Mouse (Mus musculus) forebrain, embryonic 10.5 days (tissue): Measurements from ENCODE around the gene Cstb. TPM values are rescaled to one million over a fixed set of nuclear protein-coding genes. Genes with fewer than 3 reads are reported as not detected.

Experiments
- DNase-seq: peaks from one replicate; pipeline ENCODE4 v3.0.0-alpha.2; 2017; ENCODE audit warnings: low spot score; ENCODE audit errors: extremely low spot score
- H3K27ac ChIP-seq: fragments of 300-500 bp; sonication (generic); 2 replicates; pipeline ENCODE4 v1.5.1; 2016; ENCODE audit warnings: mild to moderate bottlenecking
- H3K27me3 ChIP-seq: fragments of 300-500 bp; sonication (generic); 2 replicates; pipeline ENCODE4 v1.6.1; 2016; ENCODE audit warnings: mild to moderate bottlenecking; ENCODE audit not compliant: poor library complexity, severe bottlenecking
- H3K36me3 ChIP-seq: fragments of 300-500 bp; sonication (generic); replicated peaks from 2 replicates; pipeline ENCODE4 v1.6.1; 2016; ENCODE audit warnings: mild to moderate bottlenecking, moderate library complexity
- H3K4me1 ChIP-seq: fragments of 300-500 bp; sonication (generic); 2 replicates; pipeline ENCODE4 v1.6.1; 2016
- H3K4me3 ChIP-seq: fragments of 300-500 bp; sonication (generic); 2 replicates; pipeline ENCODE4 v1.5.1; 2016; ENCODE audit warnings: mild to moderate bottlenecking, moderate library complexity
- H3K9me3 ChIP-seq: fragments of 300-500 bp; sonication (generic); 2 replicates; pipeline ENCODE4 v1.6.1; 2016; ENCODE audit warnings: mild to moderate bottlenecking, moderate library complexity
- WGBS: fragments of 180-500 bp; shearing (Covaris S2); methylation state at CpG from one replicate; pipeline ENCODE4 v1.1.7; 2016; 5-methylcytosine and 5-hydroxymethylcytosine counted together
- polyA plus RNA-seq: library from polyadenylated mRNA; unstranded; fragments of >200 nt; fragmentation: Nextera tagmentation; extraction: Ambion mirVana; gene quantifications from 2 replicates; pipeline ENCODE4 v1.2.1, GENCODE M21; 2016

The Cstb gene
- polyA plus RNA-seq, result 115 and 118 TPM in 2 replicates

GRCm38 (mm10) chr10:78425181-78426041 is at the start of gene Cstb:
Cstb (plus strand) TSS chr10:78425669.
- peak; percentile 77 for DNase-seq
- Histone ChIP-seq H3K27ac (peak within 1 kb of the TSS; percentile 86), H3K9me3 (no peaks in the 10 kb centered on the region), H3K4me1 (peaks cover 18% of the 10 kb centered on the region), H3K4me3 (peak within 1 kb of the TSS; percentile 73), H3K36me3 (peaks cover 23% of the 10 kb centered on the region), H3K27me3 (no peaks in the 10 kb centered on the region)
- 2% methylated on average over 40 of the region's 40 CpGs for WGBS

GRCm38 (mm10) chr10:78378516-78378915 is 47.0 kb upstream of the Cstb start:
- Histone ChIP-seq H3K9me3 (peaks cover 3% of the 10 kb centered on the region; the same call in 1 of the 2 replicates), H3K27ac (no peak overlapping the region), H3K36me3 (no peaks in the 10 kb centered on the region), H3K4me1 (no peaks in the 10 kb centered on the region), H3K4me3 (no peak overlapping the region), H3K27me3 (no peaks in the 10 kb centered on the region)
- no peak for DNase-seq
- 95% methylated on average over 7 of the region's 7 CpGs for WGBS

- Histone ChIP-seq H3K4me1 (no peaks in the 10 kb centered on the region), H3K27ac (no peak overlapping the region), H3K36me3 (no peaks in the 10 kb centered on the region), H3K9me3 (peaks cover under 1% of the 10 kb centered on the region; the same call in 1 of the 2 replicates), H3K4me3 (no peak overlapping the region), H3K27me3 (peaks cover 7% of the 10 kb centered on the region)
- no peak for DNase-seq
- 74% methylated on average over 3 of the region's 3 CpGs for WGBS
These were observed 41.9 kb upstream of the Cstb start for GRCm38 (mm10) chr10:78383567-78383966.

GRCm38 (mm10) chr10:78385520-78385919 is 39.9 kb upstream of the Cstb start:
- H3K27me3 ChIP-seq, result peaks cover 27% of the 10 kb centered on the region
- no peak for DNase-seq
- WGBS, result 87% methylated on average over 5 of the region's 5 CpGs
- H3K4me3 ChIP-seq, result no peak overlapping the region
- H3K27ac ChIP-seq, result no peak overlapping the region
- H3K36me3 ChIP-seq, result no peaks in the 10 kb centered on the region
- no peaks in the 10 kb centered on the region for H3K4me1 ChIP-seq
- H3K9me3 ChIP-seq, result no peaks in the 10 kb centered on the region

- 66% methylated on average over 20 of the region's 20 CpGs for WGBS
These were observed 37.1 kb upstream of the Cstb start for GRCm38 (mm10) chr10:78388216-78388980.

GRCm38 (mm10) chr10:78390982-78391470 is 34.4 kb upstream of the Cstb start:
- no peak overlapping the region for H3K27ac ChIP-seq
- H3K9me3 ChIP-seq, result no peaks in the 10 kb centered on the region
- H3K4me3 ChIP-seq, result no peak overlapping the region
- peaks cover 53% of the 10 kb centered on the region for H3K27me3 ChIP-seq
- peaks cover 20% of the 10 kb centered on the region for H3K4me1 ChIP-seq
- no peak for DNase-seq
- WGBS, result 13% methylated on average over 4 of the region's 4 CpGs
- no peaks in the 10 kb centered on the region for H3K36me3 ChIP-seq

More at GRCm38 (mm10) chr10:78388216-78388980, 37.1 kb upstream of the Cstb start:
- 0 out of 2 replicates have a peak, but pooled peaks cover 11% of the 10 kb centered on the region for H3K4me1 ChIP-seq
- no peak overlapping the region for H3K4me3 ChIP-seq
- no peaks in the 10 kb centered on the region for H3K36me3 ChIP-seq
- no peaks in the 10 kb centered on the region for H3K9me3 ChIP-seq
- DNase-seq, result no peak
- H3K27me3 ChIP-seq, result peaks cover 53% of the 10 kb centered on the region
- H3K27ac ChIP-seq, result no peak overlapping the region

- no peaks in the 10 kb centered on the region for H3K36me3 ChIP-seq
- 3% methylated on average over 18 of the region's 18 CpGs for WGBS
- H3K4me1 ChIP-seq, result peaks cover 27% of the 10 kb centered on the region
- DNase-seq, result peak; percentile 77
- H3K27me3 ChIP-seq, result peaks cover 57% of the 10 kb centered on the region
- no peak overlapping the region for H3K27ac ChIP-seq
- 0 out of 2 replicates have a peak overlapping the region, but pooled peaks have one; percentile 5 for H3K4me3 ChIP-seq
- no peaks in the 10 kb centered on the region for H3K9me3 ChIP-seq
These were observed 33.4 kb upstream of the Cstb start for GRCm38 (mm10) chr10:78392072-78392471.

GRCm38 (mm10) chr10:78395377-78395776 is 30.1 kb upstream of the Cstb start:
- H3K9me3 ChIP-seq, result no peaks in the 10 kb centered on the region
- H3K4me1 ChIP-seq, result peaks cover 40% of the 10 kb centered on the region
- 85% methylated on average over 3 of the region's 3 CpGs for WGBS
- DNase-seq, result no peak
- H3K36me3 ChIP-seq, result peaks cover 20% of the 10 kb centered on the region
- peaks cover 36% of the 10 kb centered on the region for H3K27me3 ChIP-seq
- no peak overlapping the region for H3K4me3 ChIP-seq
- H3K27ac ChIP-seq, result peak overlapping the region; percentile 76

- Histone ChIP-seq H3K9me3 (no peaks in the 10 kb centered on the region), H3K36me3 (peaks cover 26% of the 10 kb centered on the region), H3K27me3 (peaks cover 29% of the 10 kb centered on the region), H3K4me1 (peaks cover 37% of the 10 kb centered on the region), H3K4me3 (peak overlapping the region; percentile 33), H3K27ac (peak overlapping the region; percentile 76)
- WGBS, result 3% methylated on average over 17 of the region's 17 CpGs
- DNase-seq, result peak; percentile 98
These were observed 29.4 kb upstream of the Cstb start for GRCm38 (mm10) chr10:78395819-78396624.

- peak overlapping the region; percentile 76; the same call in 1 of the 2 replicates for H3K27ac ChIP-seq
- DNase-seq, result no peak
- no peaks in the 10 kb centered on the region for H3K9me3 ChIP-seq
- peaks cover 24% of the 10 kb centered on the region for H3K27me3 ChIP-seq
- peaks cover 32% of the 10 kb centered on the region for H3K36me3 ChIP-seq
- H3K4me3 ChIP-seq, result 0 out of 2 replicates have a peak overlapping the region, but pooled peaks have one; percentile 33
- peaks cover 36% of the 10 kb centered on the region for H3K4me1 ChIP-seq
- 68% methylated on average over 4 of the region's 4 CpGs for WGBS
These were observed 28.9 kb upstream of the Cstb start for GRCm38 (mm10) chr10:78396625-78396885.

- Histone ChIP-seq H3K36me3 (peaks cover 58% of the 10 kb centered on the region), H3K27me3 (peaks cover 8% of the 10 kb centered on the region), H3K9me3 (no peaks in the 10 kb centered on the region), H3K4me1 (peaks cover 28% of the 10 kb centered on the region), H3K4me3 (no peak overlapping the region), H3K27ac (no peak overlapping the region)
- DNase-seq, result no peak
- 50% methylated on average over 17 of the region's 17 CpGs for WGBS
These were observed 26.3 kb upstream of the Cstb start for GRCm38 (mm10) chr10:78399090-78399657.

GRCm38 (mm10) chr10:78401127-78401526 is 24.3 kb upstream of the Cstb start:
- Histone ChIP-seq H3K27ac (no peak overlapping the region), H3K4me1 (peaks cover 19% of the 10 kb centered on the region), H3K27me3 (peaks cover 8% of the 10 kb centered on the region), H3K9me3 (no peaks in the 10 kb centered on the region), H3K36me3 (peaks cover 77% of the 10 kb centered on the region), H3K4me3 (no peak overlapping the region)
- no peak for DNase-seq
- WGBS, result 88% methylated on average over 2 of the region's 2 CpGs
